Mouse (Mus musculus): ENCODE data around the gene Sp7. TPM values are rescaled to one million over a fixed set of nuclear protein-coding genes. Genes with fewer than 3 reads are reported as not detected.

The Sp7 gene
- total RNA-seq (2021), result not detected

GRCm38 (mm10) chr15:102366733-102367344 lies at the start of gene Sp7:
Sp7 (minus strand) TSS chr15:102367182.
- intact Hi-C loops (cut with DNase I), result no loop called here
- DNase-seq (ENCODE audit: low spot score), result no peak

GRCm38 (mm10) chr15:102413687-102414086 lies 46.7 kb upstream of the Sp7 start:
- no peak for DNase-seq (ENCODE audit: low spot score)
- intact Hi-C loops (cut with DNase I), result no loop called here

GRCm38 (mm10) chr15:102411077-102411476 lies 44.1 kb upstream of the Sp7 start:
- no peak for DNase-seq (ENCODE audit: low spot score)
- intact Hi-C loops (cut with DNase I), result no loop called here

GRCm38 (mm10) chr15:102409286-102409685 lies 42.3 kb upstream of the Sp7 start:
- intact Hi-C loops (cut with DNase I), result loop anchor here (10.0 kb wide), 1 partner anchor 304 kb away; the partner anchor contains the start of gene Tns2
- no peak for DNase-seq (ENCODE audit: low spot score)

GRCm38 (mm10) chr15:102408558-102409130 lies 41.7 kb upstream of the Sp7 start:
- intact Hi-C loops (cut with DNase I), result loop anchor here (10.0 kb wide), 1 partner anchor 304 kb away; the partner anchor contains the start of gene Tns2
- DNase-seq (ENCODE audit: low spot score), result no peak

- DNase-seq (ENCODE audit: low spot score), result no peak
- intact Hi-C loops (cut with DNase I), result loop anchor here (10.0 kb wide), 1 partner anchor 303 kb away; the partner anchor contains the start of gene Tns2
These were observed 40.9 kb upstream of the Sp7 start for GRCm38 (mm10) chr15:102407681-102408557.

- intact Hi-C loops (cut with DNase I), result loop anchor here (10.0 kb wide), 1 partner anchor 302 kb away; the partner anchor contains the start of gene Tns2
- no peak for DNase-seq (ENCODE audit: low spot score)
These were observed 40.1 kb upstream of the Sp7 start for GRCm38 (mm10) chr15:102406912-102407580.

- DNase-seq (ENCODE audit: low spot score), result peak; percentile 84
- intact Hi-C loops (cut with DNase I), result loop anchor here (10.0 kb wide), 1 partner anchor 302 kb away; the partner anchor contains the start of gene Tns2
These were observed 39.4 kb upstream of the Sp7 start for GRCm38 (mm10) chr15:102406196-102406911.

- peak; percentile 99 for DNase-seq (ENCODE audit: low spot score)
- intact Hi-C loops (cut with DNase I), result loop anchor here (10.0 kb wide), 1 partner anchor 301 kb away; the partner anchor contains the start of gene Tns2
These were observed 38.7 kb upstream of the Sp7 start, which contains the start of gene Sp1 for GRCm38 (mm10) chr15:102405489-102406195. Sp1 (plus strand) TSS chr15:102406143.

GRCm38 (mm10) chr15:102404608-102405488 lies 37.9 kb upstream of the Sp7 start:
- DNase-seq (ENCODE audit: low spot score), result no peak
- intact Hi-C loops (cut with DNase I), result loop anchor here (10.0 kb wide), 1 partner anchor 300 kb away; the partner anchor contains the start of gene Tns2

- no peak for DNase-seq (ENCODE audit: low spot score)
- intact Hi-C loops (cut with DNase I), result loop anchor here (10.0 kb wide), 1 partner anchor 297 kb away; the partner anchor contains the start of gene Tns2
These were observed 35.2 kb upstream of the Sp7 start for GRCm38 (mm10) chr15:102402210-102402609.

- no peak for DNase-seq (ENCODE audit: low spot score)
- intact Hi-C loops (cut with DNase I), result loop anchor here (10.0 kb wide), 1 partner anchor 296 kb away; the partner anchor contains the start of gene Tns2
These were observed 34.3 kb upstream of the Sp7 start for GRCm38 (mm10) chr15:102401278-102401677.

- intact Hi-C loops (cut with DNase I), result loop anchor here (10.0 kb wide), 1 partner anchor 296 kb away; the partner anchor contains the start of gene Tns2
- no peak for DNase-seq (ENCODE audit: low spot score)
These were observed 33.6 kb upstream of the Sp7 start for GRCm38 (mm10) chr15:102400476-102401045.

- intact Hi-C loops (cut with DNase I), result loop anchor here (10.0 kb wide), 1 partner anchor 295 kb away; the partner anchor contains the start of gene Tns2
- DNase-seq (ENCODE audit: low spot score), result peak; percentile 97
These were observed 32.5 kb upstream of the Sp7 start for GRCm38 (mm10) chr15:102399229-102400221.

GRCm38 (mm10) chr15:102398629-102399028 lies 31.6 kb upstream of the Sp7 start:
- DNase-seq (ENCODE audit: low spot score), result no peak

GRCm38 (mm10) chr15:102395061-102395460 lies 28.1 kb upstream of the Sp7 start:
- DNase-seq (ENCODE audit: low spot score), result no peak
- intact Hi-C loops (cut with DNase I), result no loop called here

More at GRCm38 (mm10) chr15:102398629-102399028, 31.6 kb upstream of the Sp7 start:
- intact Hi-C loops (cut with DNase I), result no loop called here

All from heart, postnatal 25 days (tissue).